Mouse (Mus musculus): ENCODE results near the gene Lgals3bp.

- TF ChIP-seq CTCF (IDR thresholded peaks at IDR 0.05): no peak
- no peak for TF ChIP-seq EP300 (IDR thresholded peaks at IDR 0.05)
These were observed 30.0 kb downstream of the Lgals3bp start for GRCm38 (mm10) chr11:118371876-118372275.

All from lung, postnatal 0 days (tissue).